Mouse (Mus musculus) cortical plate, adult 2 months (tissue): ENCODE measurements around the gene Rai1.

Source experiments
- CTCF ChIP-seq: fragments of 200-500 bp; IDR thresholded peaks from 2 replicates; pipeline ENCODE4 v1.5.1; 2011; ENCODE audit warnings: mild to moderate bottlenecking, control low read depth, low read length; ENCODE audit not compliant: insufficient read depth; ENCODE audit errors: extremely low read depth
- POLR2A ChIP-seq: fragments of 200-500 bp; IDR thresholded peaks from 2 replicates; pipeline ENCODE4 v1.6.1; 2011; ENCODE audit warnings: mild to moderate bottlenecking, low read length, control low read depth; ENCODE audit not compliant: insufficient read depth; ENCODE audit errors: extremely low read depth

- TF ChIP-seq CTCF (no peak), POLR2A (no peak)
Observed at GRCm38 (mm10) chr11:60060026-60060425, 44.8 kb upstream of the Rai1 start.
